Mouse (Mus musculus) small intestine, adult 2 months (tissue): ENCODE measurements around the gene Syncrip.

ENCODE experiments used
- CTCF ChIP-seq: fragments of 200-500 bp; IDR thresholded peaks from 2 replicates; pipeline ENCODE4 v1.5.1; 2012; ENCODE audit warnings: low read depth, mild to moderate bottlenecking, control low read depth, inconsistent platforms, low read length, moderate library complexity, mixed read lengths; ENCODE audit not compliant: insufficient replicate concordance, insufficient read length; ENCODE audit errors: extremely low read depth
- POLR2A ChIP-seq: fragments of 200-500 bp; IDR thresholded peaks from 2 replicates; pipeline ENCODE4 v1.6.1; 2012; ENCODE audit warnings: low read depth, mild to moderate bottlenecking, control low read depth, inconsistent platforms, low read length, moderate library complexity

- no peak for TF ChIP-seq POLR2A
- TF ChIP-seq CTCF = no peak
Measured at GRCm38 (mm10) chr9:88439991-88440390, 42.4 kb downstream of the Syncrip start.
